Mouse (Mus musculus): ENCODE results near the gene Polr3b. TPM values are rescaled to one million over a fixed set of nuclear protein-coding genes. Genes with fewer than 3 reads are reported as not detected.

The Polr3b gene
- polyA plus RNA-seq, 1 experiment, result 0.47 TPM

GRCm38 (mm10) chr10:84727005-84727404, 104.9 kb downstream of the Polr3b start:
- Histone ChIP-seq H3K36me3 (ENCODE audit: control insufficient read depth) (peaks cover 38% of the 10 kb centered on the region), H3K9me3 (ENCODE audit: control insufficient read depth, low read length) (no peaks in the 10 kb centered on the region), H3K4me3 (replicated peaks) (no peak overlapping the region), H3K4me1 (ENCODE audit: control insufficient read depth) (no peaks in the 10 kb centered on the region), H3K27me3 (ENCODE audit: control insufficient read depth) (no peaks in the 10 kb centered on the region)
- TF ChIP-seq GATA1 (IDR thresholded peaks at IDR 0.05; ENCODE audit: low read length), result no peak
- no peak for TF ChIP-seq TAL1 (IDR thresholded peaks at IDR 0.05; ENCODE audit: low read length)

- Histone ChIP-seq H3K36me3 (ENCODE audit: control insufficient read depth) (peaks cover 33% of the 10 kb centered on the region), H3K27me3 (ENCODE audit: control insufficient read depth) (no peaks in the 10 kb centered on the region), H3K4me1 (ENCODE audit: control insufficient read depth) (no peaks in the 10 kb centered on the region), H3K9me3 (ENCODE audit: control insufficient read depth, low read length) (no peaks in the 10 kb centered on the region), H3K4me3 (replicated peaks) (no peak overlapping the region)
- no peak for TF ChIP-seq TAL1 (IDR thresholded peaks at IDR 0.05; ENCODE audit: low read length)
- TF ChIP-seq GATA1 (IDR thresholded peaks at IDR 0.05; ENCODE audit: low read length), result no peak
Measured at GRCm38 (mm10) chr10:84727760-84728159, 105.7 kb downstream of the Polr3b start.

- Histone ChIP-seq H3K4me3 (replicated peaks) (no peak overlapping the region), H3K4me1 (ENCODE audit: control insufficient read depth) (no peaks in the 10 kb centered on the region), H3K27me3 (ENCODE audit: control insufficient read depth) (no peaks in the 10 kb centered on the region), H3K9me3 (ENCODE audit: control insufficient read depth, low read length) (no peaks in the 10 kb centered on the region), H3K36me3 (ENCODE audit: control insufficient read depth) (peaks cover 21% of the 10 kb centered on the region)
- TF ChIP-seq GATA1 (IDR thresholded peaks at IDR 0.05; ENCODE audit: low read length) (no peak), TAL1 (IDR thresholded peaks at IDR 0.05; ENCODE audit: low read length) (no peak)
Measured at GRCm38 (mm10) chr10:84730078-84730477, 108.0 kb downstream of the Polr3b start.

GRCm38 (mm10) chr10:84730956-84731355, 108.9 kb downstream of the Polr3b start:
- Histone ChIP-seq H3K4me1 (ENCODE audit: control insufficient read depth) (no peaks in the 10 kb centered on the region), H3K9me3 (ENCODE audit: control insufficient read depth, low read length) (no peaks in the 10 kb centered on the region), H3K36me3 (ENCODE audit: control insufficient read depth) (peaks cover 13% of the 10 kb centered on the region), H3K4me3 (replicated peaks) (no peak overlapping the region), H3K27me3 (ENCODE audit: control insufficient read depth) (no peaks in the 10 kb centered on the region)
- no peak for TF ChIP-seq TAL1 (IDR thresholded peaks at IDR 0.05; ENCODE audit: low read length)
- no peak for TF ChIP-seq GATA1 (IDR thresholded peaks at IDR 0.05; ENCODE audit: low read length)

DNA sequence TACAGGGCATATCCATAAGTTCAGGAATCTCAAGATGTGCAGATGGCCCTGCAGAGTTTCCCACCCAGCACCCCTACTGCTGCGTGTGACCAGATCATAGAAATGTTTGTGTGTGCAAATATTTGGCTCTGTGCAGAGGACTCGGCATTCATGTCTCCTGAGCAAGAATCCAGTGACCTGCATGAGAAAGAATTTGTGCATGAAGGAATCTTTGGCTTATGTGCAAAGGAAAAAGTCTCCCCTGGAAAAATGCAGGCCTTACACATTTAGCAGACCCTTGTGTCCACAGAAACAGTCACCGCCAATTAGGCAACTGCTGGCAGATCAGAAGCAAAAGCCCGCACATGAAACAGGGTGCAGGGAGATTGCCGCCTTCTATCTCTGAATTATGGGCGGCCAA, 111.4 kb downstream of the Polr3b start:
- TF ChIP-seq TAL1 (IDR thresholded peaks at IDR 0.05; ENCODE audit: low read length) (no peak), GATA1 (IDR thresholded peaks at IDR 0.05; ENCODE audit: low read length) (no peak)
- Histone ChIP-seq H3K4me1 (ENCODE audit: control insufficient read depth) (no peaks in the 10 kb centered on the region), H3K4me3 (replicated peaks) (no peak overlapping the region), H3K36me3 (ENCODE audit: control insufficient read depth) (no peaks in the 10 kb centered on the region), H3K27me3 (ENCODE audit: control insufficient read depth) (no peaks in the 10 kb centered on the region), H3K9me3 (ENCODE audit: control insufficient read depth, low read length) (no peaks in the 10 kb centered on the region)

DNA sequence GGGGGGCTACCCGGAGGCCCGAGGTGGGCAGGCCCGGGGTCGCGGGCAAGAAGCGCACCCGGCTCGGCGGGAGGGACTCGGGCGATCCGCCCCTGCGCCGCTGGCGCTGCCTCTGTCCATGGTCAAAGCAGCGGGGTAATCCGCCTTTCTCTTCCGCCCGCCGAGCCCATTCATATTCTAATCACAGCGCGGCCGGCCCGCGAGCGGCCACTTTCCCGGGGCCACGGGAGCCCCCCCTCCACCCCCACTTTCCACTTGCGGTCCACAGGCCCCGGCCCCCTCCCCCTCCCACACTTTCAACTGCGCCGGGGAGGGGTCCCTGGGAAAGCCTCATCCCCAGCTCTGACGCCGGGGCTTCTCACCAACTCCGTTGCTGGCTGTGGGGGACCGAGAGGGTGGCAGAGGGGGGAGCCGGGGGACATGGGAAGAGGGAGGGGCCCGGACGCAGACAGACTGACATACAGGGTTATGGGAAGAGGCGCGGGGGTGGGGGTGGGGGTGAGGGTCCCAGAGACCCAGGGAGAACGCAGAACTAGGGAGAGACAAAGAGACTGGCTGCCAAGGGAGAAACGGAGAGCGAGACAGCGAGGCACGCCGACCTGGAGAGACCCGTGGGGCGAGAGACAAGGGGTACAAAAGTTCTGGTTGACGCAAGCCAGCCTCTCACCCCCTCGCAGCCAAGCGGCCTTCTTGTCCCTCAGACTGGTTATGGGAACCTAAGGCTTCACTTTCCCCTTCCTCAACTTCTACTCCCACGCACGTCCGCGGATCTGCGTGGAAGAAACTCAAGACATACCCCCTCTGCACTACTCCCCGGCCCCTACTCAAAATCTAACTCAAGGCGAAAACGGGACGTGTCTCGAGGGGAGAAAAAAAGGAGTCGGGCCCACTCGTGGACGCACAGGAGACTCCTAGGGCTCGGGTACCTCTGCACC, 133.0 kb downstream of the Polr3b start:
- no peak overlapping the region for H3K4me3 ChIP-seq (replicated peaks)

GRCm38 (mm10) chr10:84755786-84756203, 133.7 kb downstream of the Polr3b start, which contains the start of gene Rfx4:
TSS of gene Rfx4 (plus strand) at chr10:84756062.
- Histone ChIP-seq H3K4me1 (ENCODE audit: control insufficient read depth) (no peaks in the 10 kb centered on the region), H3K4me3 (replicated peaks) (no peak within 1 kb of the TSS), H3K36me3 (ENCODE audit: control insufficient read depth) (no peaks in the 10 kb centered on the region), H3K9me3 (ENCODE audit: control insufficient read depth, low read length) (no peaks in the 10 kb centered on the region; the same call in 1 of the 2 replicates), H3K27me3 (ENCODE audit: control insufficient read depth) (peaks cover 86% of the 10 kb centered on the region)
- no peak for TF ChIP-seq GATA1 (IDR thresholded peaks at IDR 0.05; ENCODE audit: low read length)
- no peak for TF ChIP-seq TAL1 (IDR thresholded peaks at IDR 0.05; ENCODE audit: low read length)

More for the DNA sequence above, 133.0 kb downstream of the Polr3b start:
- Histone ChIP-seq H3K9me3 (ENCODE audit: control insufficient read depth, low read length) (no peaks in the 10 kb centered on the region; the same call in 1 of the 2 replicates), H3K4me1 (ENCODE audit: control insufficient read depth) (no peaks in the 10 kb centered on the region), H3K36me3 (ENCODE audit: control insufficient read depth) (no peaks in the 10 kb centered on the region), H3K27me3 (ENCODE audit: control insufficient read depth) (peaks cover 79% of the 10 kb centered on the region)
- TF ChIP-seq GATA1 (IDR thresholded peaks at IDR 0.05; ENCODE audit: low read length), result no peak
- TF ChIP-seq TAL1 (IDR thresholded peaks at IDR 0.05; ENCODE audit: low read length), result no peak

- H3K4me3 ChIP-seq (replicated peaks), result no peak overlapping the region
Measured at GRCm38 (mm10) chr10:84756435-84757095, 134.5 kb downstream of the Polr3b start.

More at GRCm38 (mm10) chr10:84756435-84757095, 134.5 kb downstream of the Polr3b start:
- H3K27me3 ChIP-seq (ENCODE audit: control insufficient read depth), result peaks cover 92% of the 10 kb centered on the region
- TF ChIP-seq GATA1 (IDR thresholded peaks at IDR 0.05; ENCODE audit: low read length) (no peak), TAL1 (IDR thresholded peaks at IDR 0.05; ENCODE audit: low read length) (no peak)
- no peaks in the 10 kb centered on the region for H3K4me1 ChIP-seq (ENCODE audit: control insufficient read depth)
- no peaks in the 10 kb centered on the region for H3K36me3 ChIP-seq (ENCODE audit: control insufficient read depth)
- H3K9me3 ChIP-seq (ENCODE audit: control insufficient read depth, low read length), result no peaks in the 10 kb centered on the region; the same call in 1 of the 2 replicates
